Mouse (Mus musculus) small intestine, adult 2 months (tissue): ENCODE results near the gene Stk40.

Source experiments
- CTCF ChIP-seq: fragments of 200-500 bp; IDR thresholded peaks from 2 replicates; pipeline ENCODE4 v1.5.1; 2012; ENCODE audit warnings: low read depth, mild to moderate bottlenecking, control low read depth, inconsistent platforms, low read length, moderate library complexity, mixed read lengths; ENCODE audit not compliant: insufficient replicate concordance, insufficient read length; ENCODE audit errors: extremely low read depth
- POLR2A ChIP-seq: fragments of 200-500 bp; IDR thresholded peaks from 2 replicates; pipeline ENCODE4 v1.6.1; 2012; ENCODE audit warnings: low read depth, mild to moderate bottlenecking, control low read depth, inconsistent platforms, low read length, moderate library complexity

- TF ChIP-seq CTCF, result no peak
- no peak for TF ChIP-seq POLR2A
Observed at GRCm38 (mm10) chr4:126099365-126099764, 4.4 kb upstream of the Stk40 start.
